Mouse (Mus musculus): ENCODE measurements at regions not wholly inside any gene's neighbourhood (a gene's known extent, or its start where the extent isn't known, plus 50 kb on each side); places are given as distances from the start of the nearest gene placed in this dataset.

- TF ChIP-seq POLR2A (IDR thresholded peaks at IDR 0.05; ENCODE audit: insufficient read depth, low read depth, low read length) (no peak), CTCF (IDR thresholded peaks at IDR 0.05; ENCODE audit: insufficient read depth, low read depth, low read length) (no peak)
Observed at GRCm38 (mm10) chr1:24832246-24832645, 153.8 kb downstream of the Lmbrd1 start.
